Mouse (Mus musculus) embryonic facial prominence, embryonic 14.5 days (tissue): ENCODE data around the gene Ech1. TPM values are rescaled to one million over a fixed set of nuclear protein-coding genes. Genes with fewer than 3 reads are reported as not detected.
A peak's percentile ranks its signal among the peaks of the same experiment; 100 is the strongest.

ENCODE experiments used
- ATAC-seq: fragments of 200-750 bp; cut with Nextera tagmentation; 2 replicates; pipeline ENCODE4 v1.8.0; 2017; ENCODE audit warnings: low read depth, moderate number of reproducible peaks, moderate TSS enrichment
- DNase-seq: peaks from one replicate; pipeline ENCODE4 v3.0.0-alpha.2; 2015; ENCODE audit warnings: low spot score
- H3K27ac ChIP-seq: fragments of 300-500 bp; sonication (generic); replicated peaks from 2 replicates; pipeline ENCODE4 v1.5.1; 2014; ENCODE audit warnings: low read depth, mild to moderate bottlenecking, low read length, moderate library complexity
- H3K27me3 ChIP-seq: fragments of 300-500 bp; sonication (generic); replicated peaks from 2 replicates; pipeline ENCODE4 v1.6.1; 2014; ENCODE audit warnings: low read length; ENCODE audit not compliant: control insufficient read depth, insufficient read depth
- H3K36me3 ChIP-seq: fragments of 300-500 bp; sonication (generic); 2 replicates; pipeline ENCODE4 v1.6.1; 2014; ENCODE audit warnings: low read length, mixed read lengths; ENCODE audit not compliant: control insufficient read depth, insufficient read depth
- H3K4me1 ChIP-seq: fragments of 300-500 bp; sonication (generic); 2 replicates; pipeline ENCODE4 v1.6.1; 2014; ENCODE audit warnings: antibody characterized with exemption, low read length; ENCODE audit not compliant: control insufficient read depth, insufficient read depth
- H3K4me2 ChIP-seq: fragments of 300-500 bp; sonication (generic); 2 replicates; pipeline ENCODE4 v1.6.1; 2014; ENCODE audit warnings: low read depth, mild to moderate bottlenecking, low read length, moderate library complexity, mixed read lengths
- H3K4me3 ChIP-seq: fragments of 300-500 bp; sonication (generic); 2 replicates; pipeline ENCODE4 v1.5.1; 2014; ENCODE audit warnings: low read depth, mild to moderate bottlenecking, low read length
- H3K9ac ChIP-seq: fragments of 300-500 bp; sonication (generic); 2 replicates; pipeline ENCODE4 v1.6.1; 2014; ENCODE audit warnings: low read depth, mild to moderate bottlenecking, low read length, moderate library complexity, mixed read lengths
- H3K9me3 ChIP-seq: fragments of 300-500 bp; sonication (generic); 2 replicates; pipeline ENCODE4 v1.6.1; 2016; ENCODE audit warnings: low read length; ENCODE audit not compliant: control insufficient read depth
- WGBS: fragments of 180-500 bp; shearing (Covaris S2); extraction: QIAGEN DNeasy Blood & Tissue Kit; methylation state at CpG from one replicate; pipeline ENCODE4 v1.1.7; 2014; 5-methylcytosine and 5-hydroxymethylcytosine counted together
- polyA plus RNA-seq: library from polyadenylated mRNA; unstranded; fragments of >200 nt; fragmentation: Nextera tagmentation; extraction: Ambion mirVana; gene quantifications from 2 replicates; pipeline ENCODE4 v1.2.1, GENCODE M21; 2014

The Ech1 gene
- polyA plus RNA-seq, 1 experiment from 2014 or later: 183 TPM

GRCm38 (mm10) chr7:28799994-28800393 is 25.0 kb upstream of the Ech1 start:
- Histone ChIP-seq H3K9ac (no peak overlapping the region), H3K36me3 (no peaks in the 10 kb centered on the region), H3K4me3 (no peak overlapping the region), H3K9me3 (no peaks in the 10 kb centered on the region), H3K4me2 (no peak overlapping the region), H3K27me3 (no peaks in the 10 kb centered on the region), H3K4me1 (peaks cover 33% of the 10 kb centered on the region), H3K27ac (no peak overlapping the region)
- DNase-seq (no peak), ATAC-seq (no peak)
- WGBS: 96% methylated on average over 9 of the region's 9 CpGs

GRCm38 (mm10) chr7:28801451-28801850 is 23.6 kb upstream of the Ech1 start:
- Histone ChIP-seq H3K4me2 (peak overlapping the region; percentile 32; the same call in 1 of the 2 replicates), H3K9ac (no peak overlapping the region)
- ATAC-seq: no peak

GRCm38 (mm10) chr7:28801901-28802670 is 22.9 kb upstream of the Ech1 start:
- Histone ChIP-seq H3K9ac (0 out of 2 replicates have a peak overlapping the region, but pooled peaks have one; percentile 43), H3K4me3 (no peak overlapping the region), H3K4me2 (peak overlapping the region; percentile 34), H3K4me1 (peaks cover 26% of the 10 kb centered on the region), H3K36me3 (no peaks in the 10 kb centered on the region), H3K27ac (peak overlapping the region; percentile 95), H3K27me3 (no peaks in the 10 kb centered on the region), H3K9me3 (no peaks in the 10 kb centered on the region)
- WGBS: 10% methylated on average over 10 of the region's 10 CpGs
- peak; percentile 93 for DNase-seq
- peak; percentile 88 for ATAC-seq

More at GRCm38 (mm10) chr7:28801451-28801850, 23.6 kb upstream of the Ech1 start:
- Histone ChIP-seq H3K9me3 (no peaks in the 10 kb centered on the region), H3K4me1 (peaks cover 32% of the 10 kb centered on the region), H3K27ac (peak overlapping the region; percentile 95), H3K36me3 (no peaks in the 10 kb centered on the region), H3K27me3 (no peaks in the 10 kb centered on the region), H3K4me3 (no peak overlapping the region)
- no peak for DNase-seq
- 73% methylated on average over 3 of the region's 3 CpGs for WGBS

GRCm38 (mm10) chr7:28802846-28803588 is 22.0 kb upstream of the Ech1 start:
- no peaks in the 10 kb centered on the region for H3K9me3 ChIP-seq
- H3K36me3 ChIP-seq: no peaks in the 10 kb centered on the region
- DNase-seq (peak; percentile 90), ATAC-seq (peak; percentile 65)
- H3K4me2 ChIP-seq: peak overlapping the region; percentile 34
- H3K4me1 ChIP-seq: peaks cover 31% of the 10 kb centered on the region
- H3K27me3 ChIP-seq: no peaks in the 10 kb centered on the region
- no peak overlapping the region for H3K4me3 ChIP-seq
- H3K9ac ChIP-seq: 0 out of 2 replicates have a peak overlapping the region, but pooled peaks have one; percentile 43
- 11% methylated on average over 10 of the region's 10 CpGs for WGBS
- peak overlapping the region; percentile 95 for H3K27ac ChIP-seq

- Histone ChIP-seq H3K27me3 (no peaks in the 10 kb centered on the region), H3K4me2 (no peak overlapping the region), H3K36me3 (no peaks in the 10 kb centered on the region), H3K27ac (peak overlapping the region; percentile 95), H3K9ac (no peak overlapping the region), H3K4me3 (no peak overlapping the region), H3K4me1 (peaks cover 35% of the 10 kb centered on the region), H3K9me3 (no peaks in the 10 kb centered on the region)
- DNase-seq (no peak), ATAC-seq (no peak)
- WGBS: 36% methylated on average over 4 of the region's 4 CpGs
These were observed 21.3 kb upstream of the Ech1 start for GRCm38 (mm10) chr7:28803756-28804155.

GRCm38 (mm10) chr7:28806869-28807268 is 18.1 kb upstream of the Ech1 start:
- Histone ChIP-seq H3K4me3 (no peak overlapping the region), H3K27ac (no peak overlapping the region), H3K4me1 (peaks cover 30% of the 10 kb centered on the region), H3K27me3 (no peaks in the 10 kb centered on the region), H3K36me3 (peaks cover under 1% of the 10 kb centered on the region; the same call in 1 of the 2 replicates), H3K9ac (no peak overlapping the region), H3K4me2 (no peak overlapping the region), H3K9me3 (no peaks in the 10 kb centered on the region)
- DNase-seq (no peak), ATAC-seq (no peak)
- 83% methylated on average over 4 of the region's 4 CpGs for WGBS

GRCm38 (mm10) chr7:28807641-28808220 is 17.3 kb upstream of the Ech1 start:
- no peaks in the 10 kb centered on the region for H3K9me3 ChIP-seq
- peak overlapping the region; percentile 86 for H3K4me3 ChIP-seq
- no peak for ATAC-seq
- H3K36me3 ChIP-seq: peaks cover 9% of the 10 kb centered on the region
- H3K9ac ChIP-seq: peak overlapping the region; percentile 89
- no peak for DNase-seq
- peaks cover 28% of the 10 kb centered on the region for H3K4me1 ChIP-seq
- WGBS: 40% methylated on average over 5 of the region's 8 CpGs
- H3K4me2 ChIP-seq: peak overlapping the region; percentile 97
- no peaks in the 10 kb centered on the region for H3K27me3 ChIP-seq
- H3K27ac ChIP-seq: peak overlapping the region; percentile 99

GRCm38 (mm10) chr7:28808221-28808941 is 16.6 kb upstream of the Ech1 start, which contains the start of gene Hnrnpl:
Hnrnpl (plus strand) TSS chr7:28808541.
- no peaks in the 10 kb centered on the region for H3K9me3 ChIP-seq
- H3K4me2 ChIP-seq: peak within 1 kb of the TSS; percentile 97
- ATAC-seq (peak; percentile 7), DNase-seq (peak; percentile 77)
- H3K36me3 ChIP-seq: peaks cover 16% of the 10 kb centered on the region
- H3K4me3 ChIP-seq: peak within 1 kb of the TSS; percentile 86
- peaks cover 27% of the 10 kb centered on the region for H3K4me1 ChIP-seq
- H3K27ac ChIP-seq: peak within 1 kb of the TSS; percentile 99
- peak within 1 kb of the TSS; percentile 89 for H3K9ac ChIP-seq
- no peaks in the 10 kb centered on the region for H3K27me3 ChIP-seq
- WGBS: 3% methylated on average over 29 of the region's 35 CpGs
